Mouse (Mus musculus) heart, postnatal 0 days (tissue): ENCODE measurements around the gene Vps8.

ENCODE experiments used
- CTCF ChIP-seq: IDR thresholded peaks from 2 replicates; pipeline ENCODE4 v1.5.1; 2016; ENCODE audit warnings: antibody characterized with exemption, control low read depth, low read depth
- EP300 ChIP-seq: IDR thresholded peaks from 2 replicates; pipeline ENCODE4 v1.6.1; 2016; ENCODE audit warnings: antibody characterized with exemption, low read depth

GRCm38 (mm10) chr16:21590806-21591205 is 167.9 kb downstream of the Vps8 start:
- no peak for TF ChIP-seq CTCF
- TF ChIP-seq EP300, result no peak
